Mouse (Mus musculus): ENCODE data around the gene Tarbp2.

The Tarbp2 gene

DNA sequence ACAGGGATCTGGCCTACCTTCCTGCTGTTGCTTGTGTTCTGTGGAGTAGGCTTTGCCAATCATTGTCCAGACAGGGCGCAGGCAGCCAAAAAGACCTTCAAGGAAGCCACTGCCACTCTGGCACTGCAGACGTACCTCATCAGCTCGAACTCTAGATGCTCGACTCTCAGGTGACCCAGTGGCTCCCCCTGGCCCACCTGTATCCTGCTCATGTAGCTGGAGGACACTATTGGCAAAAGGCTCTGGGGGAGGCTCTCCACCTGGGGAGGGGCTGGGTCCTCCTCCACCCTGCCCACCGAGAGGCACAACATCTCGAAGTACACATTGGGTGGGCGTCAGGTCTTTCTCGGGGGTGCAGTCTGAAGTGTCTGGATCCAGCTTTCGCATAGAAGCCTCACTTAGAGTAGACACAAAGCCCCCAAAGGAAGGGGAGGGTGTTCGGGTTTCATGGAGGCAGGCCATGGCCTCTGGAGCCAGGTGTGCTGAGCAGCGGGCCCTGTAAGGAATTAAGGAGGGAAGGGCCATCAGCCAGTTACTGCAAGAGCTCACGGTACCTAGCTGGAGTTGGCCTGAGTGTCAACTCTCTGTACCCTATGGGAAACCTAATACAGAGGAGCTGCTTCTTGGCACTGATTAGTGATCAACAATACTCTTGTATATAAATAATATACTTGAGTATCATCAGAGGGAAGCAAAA lies 12.8 kb upstream of the Tarbp2 start:
- in situ Hi-C loops (cut with MboI; ENCODE audit: unreplicated experiment in 2 of 2), result no loop called here

DNA sequence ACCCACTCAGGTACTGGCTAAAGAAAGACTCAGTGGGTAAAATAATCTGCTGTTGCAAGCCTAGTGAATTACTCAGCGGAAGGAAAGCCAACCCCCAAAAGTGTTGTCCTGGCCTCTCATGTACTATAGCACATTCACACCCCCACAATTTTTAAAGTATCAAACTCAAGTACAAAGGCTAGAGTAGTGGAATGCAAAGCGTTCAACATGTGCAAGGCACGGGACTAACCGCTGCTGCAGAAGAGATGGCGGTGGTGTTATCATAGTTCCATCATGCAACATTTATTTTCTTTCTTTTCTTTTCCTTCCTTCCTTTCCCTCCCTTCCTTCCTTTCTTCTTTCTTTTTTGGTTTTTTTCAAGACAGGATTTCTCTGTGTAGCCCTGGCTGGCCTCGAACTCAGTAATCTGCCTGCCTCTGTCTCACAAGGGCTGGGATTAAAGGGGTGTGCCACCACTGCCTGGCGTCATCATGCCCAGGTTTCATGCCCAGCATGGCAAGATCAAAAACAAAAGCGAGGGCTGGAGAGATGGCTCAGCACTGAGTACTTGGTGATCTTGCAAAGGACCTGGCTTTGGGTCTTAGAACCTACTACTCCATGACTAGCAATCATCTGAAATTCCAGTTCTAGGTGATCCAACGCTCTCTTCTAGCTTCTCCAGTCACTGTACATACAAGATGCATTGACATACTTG lies 12.1 kb upstream of the Tarbp2 start:
- in situ Hi-C loops (cut with MboI; ENCODE audit: unreplicated experiment in 2 of 2), result no loop called here

DNA sequence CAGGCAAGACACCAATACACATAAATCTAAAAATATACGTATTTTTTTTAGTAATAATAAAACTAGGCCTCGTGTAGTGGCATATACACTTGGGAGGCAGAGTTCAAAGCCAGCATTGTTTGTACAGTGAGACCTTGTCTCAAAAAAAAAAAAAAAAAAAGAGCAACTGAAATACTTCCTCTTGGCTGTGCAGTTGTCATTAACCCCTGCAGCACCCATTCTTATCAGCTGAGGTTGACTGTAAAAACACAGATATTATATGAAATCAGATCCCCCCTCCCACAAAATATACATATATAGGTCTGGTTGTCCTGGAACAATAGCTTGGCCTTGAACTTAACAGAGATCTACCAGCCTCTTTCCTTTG lies 11.5 kb upstream of the Tarbp2 start:
- in situ Hi-C loops (cut with MboI; ENCODE audit: unreplicated experiment in 2 of 2), result no loop called here

DNA sequence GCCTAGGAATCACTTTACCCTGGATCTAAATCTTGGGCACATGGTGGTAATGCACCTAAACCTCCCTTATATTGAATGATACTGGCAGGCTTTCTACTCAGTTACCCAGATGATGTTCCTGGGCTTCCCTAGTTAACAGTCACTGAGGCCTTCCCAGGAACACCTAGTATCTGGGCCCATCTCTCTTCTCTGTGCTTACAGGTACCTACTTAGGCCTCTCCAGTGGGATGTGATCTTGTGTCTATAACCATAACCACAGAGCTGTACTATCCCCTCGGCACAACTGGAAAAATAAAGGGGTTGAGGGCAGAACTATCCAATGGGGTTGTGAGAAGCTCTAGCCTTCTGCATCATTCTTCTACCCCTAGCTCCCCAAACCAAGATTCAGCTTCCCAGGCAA lies 11.1 kb upstream of the Tarbp2 start:
- in situ Hi-C loops (cut with MboI; ENCODE audit: unreplicated experiment in 2 of 2), result no loop called here

DNA sequence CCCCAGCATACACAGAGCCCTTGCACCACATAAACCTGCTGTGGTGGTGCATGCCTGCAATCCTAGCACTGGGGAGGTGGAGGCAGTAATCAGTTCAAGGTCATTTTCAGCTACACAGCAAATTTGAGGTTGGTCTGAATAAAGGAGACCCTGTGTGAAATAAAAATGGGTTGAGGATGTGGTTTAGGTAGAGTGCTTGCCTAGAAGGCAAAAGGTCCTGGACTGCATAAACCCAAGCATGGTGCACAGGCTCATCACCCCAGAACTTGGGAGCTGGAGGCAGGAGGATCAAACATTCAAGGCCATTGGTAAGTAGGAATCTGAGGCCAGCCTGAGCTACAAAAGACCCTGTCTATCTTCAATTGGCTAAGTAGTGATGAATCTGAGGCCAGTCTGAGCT lies 10.4 kb upstream of the Tarbp2 start:
- in situ Hi-C loops (cut with MboI; ENCODE audit: unreplicated experiment in 2 of 2), result no loop called here

DNA sequence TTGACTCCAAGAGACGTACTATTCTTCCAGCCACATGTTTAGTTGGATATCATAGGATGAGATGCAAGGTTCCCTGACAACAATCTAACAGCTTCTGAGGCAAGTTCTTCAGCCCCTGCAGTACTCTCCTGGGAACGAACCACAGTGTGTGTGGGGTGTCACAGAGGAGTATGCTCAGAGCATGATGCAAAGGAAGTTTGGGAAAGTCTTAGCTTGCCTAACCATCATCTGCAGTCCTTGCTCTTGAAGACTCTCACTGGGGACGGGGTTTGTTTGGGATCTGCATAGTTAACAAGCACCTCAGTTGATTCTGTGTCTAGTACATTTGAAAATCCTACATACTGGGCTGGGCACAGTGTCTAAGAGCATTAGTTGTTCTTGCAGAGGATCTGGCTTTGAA lies 9.7 kb upstream of the Tarbp2 start:
- in situ Hi-C loops (cut with MboI; ENCODE audit: unreplicated experiment in 2 of 2), result no loop called here

DNA sequence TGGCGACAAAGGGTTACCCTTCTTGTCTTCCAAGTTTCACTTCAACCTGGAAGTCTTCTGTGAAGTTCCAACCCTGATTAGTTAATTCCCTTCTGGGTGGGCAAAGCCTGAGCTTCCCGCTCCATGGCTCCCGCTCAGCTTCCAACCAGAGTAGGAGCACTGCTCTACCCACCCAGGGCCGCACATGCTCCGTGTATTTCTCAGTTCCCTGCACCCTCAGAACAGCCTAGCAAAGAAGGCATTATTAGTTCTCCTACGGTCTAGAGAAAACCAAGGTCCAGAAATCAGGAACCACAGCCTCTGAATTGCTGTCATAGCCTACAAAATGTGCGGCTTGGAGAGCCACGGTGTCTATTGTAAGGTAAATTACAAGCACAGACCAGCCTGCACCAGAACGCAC lies 7.9 kb upstream of the Tarbp2 start:
- in situ Hi-C loops (cut with MboI; ENCODE audit: unreplicated experiment in 2 of 2), result loop anchor here in 1 of 2 experiments (10.0 kb wide), 1 partner anchor 45 kb away; no protein-coding TSS in a partner anchor

DNA sequence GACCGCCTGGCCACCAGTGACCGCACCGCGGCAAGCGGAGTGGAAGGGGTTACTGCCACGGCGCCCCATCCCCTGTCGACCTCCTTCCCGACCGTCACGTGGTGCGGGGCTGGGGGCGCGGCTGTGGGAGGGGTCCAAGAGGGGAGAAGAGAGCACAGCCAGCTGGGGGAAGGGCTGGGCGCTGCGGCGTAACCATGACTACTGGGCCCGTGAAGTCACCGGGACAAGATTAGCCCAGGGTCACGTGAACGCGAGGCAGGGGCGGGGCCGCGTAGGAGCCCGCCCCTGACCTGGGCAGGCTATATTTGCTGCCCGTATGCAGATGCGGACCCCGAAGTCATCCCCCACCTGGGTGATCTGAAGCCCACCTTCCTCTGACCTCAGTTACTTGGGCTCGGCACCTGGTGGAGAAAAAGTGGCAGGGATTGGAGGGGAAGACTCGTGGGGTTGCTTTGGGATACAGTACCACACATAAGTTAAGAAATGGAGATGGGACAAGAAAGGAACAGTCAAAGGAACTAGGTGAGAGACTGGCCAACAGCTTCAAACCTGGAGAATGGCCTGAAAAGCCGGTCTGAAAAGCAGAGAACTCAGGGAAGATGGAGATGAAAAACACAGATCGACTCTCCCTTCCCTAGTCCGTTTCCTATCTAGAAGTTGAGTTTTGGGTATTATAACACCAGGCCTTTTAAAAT lies 7.3 kb upstream of the Tarbp2 start:
- in situ Hi-C loops (cut with MboI; ENCODE audit: unreplicated experiment in 2 of 2), result loop anchor here in 1 of 2 experiments (10.0 kb wide), 1 partner anchor 46 kb away; no protein-coding TSS in a partner anchor

DNA sequence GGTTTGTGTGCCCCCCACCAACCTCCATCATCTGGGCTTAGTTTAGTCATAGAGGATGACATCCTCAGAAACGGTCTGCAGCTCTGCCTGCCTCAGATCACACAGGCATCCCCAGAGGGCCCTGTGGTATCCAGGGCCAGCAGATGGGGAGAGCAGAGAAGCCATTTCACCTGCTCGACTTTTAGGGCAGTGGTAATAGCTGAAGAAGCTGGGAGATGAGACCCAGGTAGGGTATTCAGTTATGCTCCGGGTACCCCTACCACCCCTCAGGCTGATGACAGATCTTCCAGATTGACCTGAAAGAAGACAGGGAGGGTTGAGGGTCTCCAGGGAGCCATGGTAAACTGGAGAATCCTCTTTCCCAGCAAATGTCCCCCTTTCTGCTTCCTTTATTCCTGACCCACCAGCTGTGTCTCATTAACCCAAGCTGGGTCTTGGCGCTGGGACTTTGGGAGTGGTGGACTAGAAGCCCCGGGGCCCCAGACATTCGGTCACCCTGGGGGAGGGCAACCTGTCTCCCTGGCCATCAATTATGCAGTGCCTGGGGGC lies 6.6 kb upstream of the Tarbp2 start:
- in situ Hi-C loops (cut with MboI; ENCODE audit: unreplicated experiment in 2 of 2), result loop anchor here in 1 of 2 experiments (10.0 kb wide), 1 partner anchor 47 kb away; no protein-coding TSS in a partner anchor

DNA sequence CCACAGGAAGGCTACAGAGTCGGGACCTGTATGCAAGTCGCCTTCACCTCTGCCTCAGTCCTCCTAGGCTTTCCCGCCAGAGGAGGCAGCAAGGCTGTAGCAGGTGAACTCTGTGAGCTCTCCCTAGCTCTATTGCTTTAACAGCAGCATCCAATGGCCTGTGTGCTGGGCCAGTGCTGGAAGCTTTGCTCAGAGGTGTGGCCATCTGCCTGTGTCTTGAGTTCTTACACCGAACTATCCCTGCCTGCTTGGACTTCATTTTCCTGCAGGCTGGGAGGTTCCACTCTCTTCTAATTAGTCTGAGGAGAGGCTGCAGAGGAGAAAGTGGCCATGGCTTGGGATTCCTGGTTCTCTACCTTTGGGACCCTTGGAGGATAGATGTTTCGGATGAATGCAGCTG lies 6.0 kb upstream of the Tarbp2 start:
- in situ Hi-C loops (cut with MboI; ENCODE audit: unreplicated experiment in 2 of 2), result loop anchor here in 1 of 2 experiments (10.0 kb wide), 1 partner anchor 47 kb away; no protein-coding TSS in a partner anchor

DNA sequence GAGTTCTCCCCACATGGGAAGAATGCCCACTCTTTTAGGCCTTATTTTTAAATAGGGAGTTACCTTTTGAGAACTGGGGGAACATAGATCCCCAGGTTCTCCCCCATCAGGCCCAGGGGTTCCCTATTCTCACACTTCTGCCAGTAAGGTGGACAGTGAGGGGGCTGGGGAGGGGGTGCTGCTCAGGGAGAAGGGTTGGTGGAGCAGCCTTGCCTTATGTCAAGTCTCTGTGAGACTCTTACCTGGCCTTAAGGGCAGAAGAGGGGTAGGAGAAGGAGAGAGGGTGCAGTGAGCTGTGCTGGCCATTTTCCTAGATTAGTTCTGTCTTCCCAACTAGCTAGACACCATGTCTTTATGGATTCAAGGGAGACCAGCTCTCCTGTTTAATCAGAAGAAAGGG lies 5.5 kb upstream of the Tarbp2 start:
- in situ Hi-C loops (cut with MboI; ENCODE audit: unreplicated experiment in 2 of 2), result loop anchor here in 1 of 2 experiments (10.0 kb wide), 1 partner anchor 48 kb away; no protein-coding TSS in a partner anchor

DNA sequence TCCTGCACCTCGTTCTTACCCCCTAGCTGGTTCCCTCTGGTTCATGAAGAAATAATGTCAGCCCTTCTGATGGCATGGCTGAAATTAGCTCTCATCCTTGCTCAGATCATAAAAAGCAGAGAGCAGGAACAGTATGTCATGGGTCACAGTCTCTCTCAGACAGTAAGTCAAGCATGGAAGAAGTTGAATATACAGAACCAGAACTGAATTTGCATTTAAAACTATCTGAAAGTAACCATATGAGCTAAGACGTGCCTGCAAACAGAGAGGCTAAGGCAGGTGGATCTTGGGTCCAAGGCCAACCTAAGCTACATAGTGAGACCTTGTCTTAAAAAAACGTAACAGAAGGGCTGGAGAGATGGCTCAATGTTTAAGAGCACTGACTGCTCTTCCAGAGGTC lies 5.0 kb upstream of the Tarbp2 start:
- in situ Hi-C loops (cut with MboI; ENCODE audit: unreplicated experiment in 2 of 2), result loop anchor here in 1 of 2 experiments (10.0 kb wide), 1 partner anchor 48 kb away; no protein-coding TSS in a partner anchor

DNA sequence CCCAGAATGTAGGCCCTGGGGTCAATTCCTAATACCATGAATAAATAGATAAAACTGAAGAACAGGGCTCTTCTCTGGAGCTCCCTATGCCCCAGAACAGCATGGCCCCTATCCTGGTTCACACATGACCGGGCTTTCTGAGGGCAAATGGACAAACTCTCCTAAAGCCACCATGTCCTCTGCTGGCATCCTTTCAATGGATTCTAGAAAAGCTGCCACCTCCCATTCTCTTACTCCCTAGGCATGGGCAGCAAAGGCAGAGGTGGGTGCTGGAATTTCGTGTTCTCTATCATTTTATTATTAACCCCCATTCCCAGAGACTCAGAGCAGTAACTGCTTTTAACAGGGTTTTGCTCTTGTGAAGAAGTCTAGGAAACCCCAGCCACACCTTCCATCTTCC lies 2.7 kb upstream of the Tarbp2 start:
- in situ Hi-C loops (cut with MboI; ENCODE audit: unreplicated experiment in 2 of 2), result loop anchor here in 1 of 2 experiments (10.0 kb wide), 1 partner anchor 50 kb away; no protein-coding TSS in a partner anchor

DNA sequence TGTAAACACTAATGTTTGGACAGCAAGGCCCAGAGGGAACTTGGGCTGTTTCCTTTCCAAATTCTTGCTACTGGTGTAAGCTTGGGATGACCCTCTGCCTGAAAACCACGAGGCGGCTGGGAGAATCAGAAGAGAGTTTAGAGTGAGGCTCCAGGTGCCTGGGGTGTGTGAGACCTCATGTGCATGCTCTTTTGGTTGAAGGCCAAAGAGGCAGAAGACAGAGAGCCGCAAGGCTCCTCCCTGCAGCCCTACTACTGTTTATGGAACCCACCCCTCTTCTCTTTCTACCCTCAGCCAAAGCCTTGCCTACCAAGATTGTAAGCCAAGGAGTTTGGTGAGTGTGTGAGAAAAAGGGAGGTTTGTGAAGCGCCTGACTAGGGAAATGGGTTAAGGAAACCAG lies 2.2 kb upstream of the Tarbp2 start:
- in situ Hi-C loops (cut with MboI; ENCODE audit: unreplicated experiment in 2 of 2), result loop anchor here in 1 of 2 experiments (10.0 kb wide), 1 partner anchor 51 kb away; no protein-coding TSS in a partner anchor

DNA sequence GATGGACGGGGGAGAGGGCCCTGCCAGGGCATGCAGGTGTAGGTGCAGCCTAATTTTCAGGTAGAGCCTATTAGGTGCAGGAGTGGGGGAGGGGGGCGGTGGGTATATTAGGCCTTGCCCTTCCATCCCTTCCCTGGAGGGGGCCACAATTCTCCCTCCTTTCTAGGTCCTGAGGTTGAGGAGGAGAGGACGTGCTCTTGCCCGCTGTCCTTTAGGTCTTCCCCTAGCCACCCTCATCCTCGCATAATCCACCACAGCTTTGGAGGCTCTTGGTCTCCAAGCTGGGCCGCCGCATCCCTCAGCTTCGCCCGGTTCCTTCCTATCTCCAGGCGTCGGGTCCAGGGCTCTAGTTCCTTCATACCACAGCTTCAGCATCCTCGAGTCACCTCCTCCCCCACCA lies 1.7 kb upstream of the Tarbp2 start:
- in situ Hi-C loops (cut with MboI; ENCODE audit: unreplicated experiment in 2 of 2), result loop anchor here in 1 of 2 experiments (10.0 kb wide), 1 partner anchor 51 kb away; no protein-coding TSS in a partner anchor

DNA sequence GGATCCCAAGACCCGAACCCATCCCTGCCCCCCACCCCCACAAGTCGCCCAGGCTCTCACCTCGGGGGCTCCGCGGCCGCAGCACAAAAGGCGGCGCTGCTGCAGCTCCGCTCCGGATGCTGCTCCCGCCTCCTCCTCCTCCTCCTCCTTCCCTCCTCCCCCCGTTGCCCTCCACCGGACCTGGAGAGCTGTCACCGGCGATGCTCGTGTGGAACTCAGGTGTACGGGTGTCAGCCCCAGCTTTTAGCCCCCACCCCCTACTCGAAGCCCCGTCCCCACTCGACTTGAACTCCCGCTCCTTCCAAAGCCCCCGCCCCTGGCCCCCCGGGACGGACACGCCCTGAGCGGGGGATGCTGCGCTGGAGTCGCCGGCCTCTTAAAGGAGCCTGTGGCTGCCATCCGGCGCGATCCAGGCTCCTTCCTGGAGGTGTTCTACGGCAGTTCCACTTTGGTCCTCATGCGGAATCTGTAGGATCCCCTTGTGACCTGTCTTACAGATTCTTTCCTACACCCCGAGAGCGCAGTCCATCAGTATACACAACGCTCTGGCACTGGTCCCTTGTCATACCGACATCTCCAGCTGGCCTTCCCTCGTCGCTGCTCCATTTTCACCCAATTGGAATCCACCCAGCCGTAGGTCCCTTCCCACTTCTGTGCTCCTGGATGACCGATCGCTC lies 1.1 kb upstream of the Tarbp2 start, which contains the start of gene Map3k12:
Map3k12 (minus strand) TSS at position 337 of the 677 bp plus-strand sequence.
- in situ Hi-C loops (cut with MboI; ENCODE audit: unreplicated experiment in 2 of 2), result loop anchor here in 1 of 2 experiments (10.0 kb wide), 1 partner anchor 52 kb away; no protein-coding TSS in a partner anchor

DNA sequence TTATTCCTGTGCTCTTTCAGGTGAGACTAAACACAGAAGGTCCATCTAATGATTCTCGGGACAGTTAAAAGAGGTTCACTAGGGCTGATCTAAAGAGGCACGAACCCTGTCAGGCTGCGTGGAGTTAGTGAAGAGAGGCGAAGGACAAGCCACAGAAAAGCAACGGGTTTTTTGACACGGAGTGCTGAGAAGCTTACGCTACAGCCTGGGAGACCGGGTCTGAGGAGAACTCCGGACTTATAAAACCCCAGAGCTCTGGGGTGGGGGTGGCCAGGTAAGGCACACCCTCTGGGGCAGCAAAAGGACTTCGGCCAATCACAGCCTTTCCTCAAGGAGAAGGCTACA lies 389 bp upstream of the Tarbp2 start:
- in situ Hi-C loops (cut with MboI; ENCODE audit: unreplicated experiment in 2 of 2), result loop anchor here in 1 of 2 experiments (10.0 kb wide), 1 partner anchor 53 kb away; no protein-coding TSS in a partner anchor

DNA sequence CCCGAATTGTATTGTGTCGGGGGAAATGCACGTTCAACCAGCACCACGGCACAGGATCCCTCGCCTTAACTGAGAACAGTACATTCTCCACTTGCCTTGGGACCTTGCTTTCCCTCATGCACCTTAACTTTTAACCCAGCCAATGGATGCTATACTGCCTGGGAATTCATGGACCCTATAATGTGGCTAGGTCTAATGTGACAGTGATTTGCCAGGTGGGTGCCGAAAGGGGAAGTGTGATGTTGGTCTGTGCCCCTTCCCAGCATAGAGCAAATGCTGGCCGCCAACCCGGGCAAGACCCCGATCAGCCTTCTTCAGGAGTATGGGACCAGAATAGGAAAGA lies 838 bp downstream of the Tarbp2 start:
- in situ Hi-C loops (cut with MboI; ENCODE audit: unreplicated experiment in 2 of 2), result loop anchor here in 1 of 2 experiments (10.0 kb wide), 1 partner anchor 54 kb away; no protein-coding TSS in a partner anchor

DNA sequence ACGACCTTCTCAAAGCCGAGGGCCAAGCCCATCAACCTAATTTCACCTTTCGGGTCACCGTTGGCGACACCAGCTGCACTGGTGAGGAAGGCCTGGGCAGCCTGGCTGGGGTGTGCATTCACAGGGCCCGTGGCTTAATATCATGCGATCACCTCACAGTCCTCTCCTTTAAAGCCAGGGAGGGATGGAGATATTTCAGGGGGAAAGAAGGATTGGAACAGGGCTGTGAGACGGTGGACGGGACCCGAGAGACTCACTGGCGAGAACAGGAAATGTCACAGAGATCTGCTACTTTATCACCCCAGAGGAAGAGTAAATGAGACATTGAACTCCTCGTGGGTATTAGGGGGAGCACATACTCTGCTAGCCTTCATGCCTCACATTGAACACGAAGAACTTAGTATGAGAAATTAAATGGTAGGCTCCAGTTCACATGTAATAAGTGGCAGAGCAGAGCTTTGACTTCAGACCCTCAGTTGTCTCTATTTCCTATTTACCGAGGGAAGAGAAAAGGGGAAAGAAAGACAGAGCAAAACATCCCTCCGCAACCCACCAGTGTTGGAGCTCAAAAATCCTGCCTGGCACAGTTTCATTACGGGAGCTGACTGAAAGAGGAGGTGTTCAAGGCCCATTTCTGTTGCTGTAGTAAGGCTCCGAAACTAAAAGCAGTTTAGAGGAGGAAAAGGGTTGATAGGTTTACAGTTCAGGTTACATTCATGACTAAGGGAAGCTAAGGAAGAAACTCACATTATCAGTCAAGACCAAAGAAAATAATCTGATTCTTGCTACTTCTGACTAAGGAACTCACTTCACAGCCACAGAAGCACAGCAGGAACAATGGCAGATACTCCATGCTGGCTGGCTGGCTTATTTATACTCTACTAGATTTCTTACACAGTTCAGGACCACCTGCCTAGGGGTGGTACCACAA lies 1.5 kb downstream of the Tarbp2 start:
- in situ Hi-C loops (cut with MboI; ENCODE audit: unreplicated experiment in 2 of 2), result loop anchor here (5.0 to 10.0 kb wide), 4 partner anchors 55 to 155 kb away; partner anchors contain the start of gene Atp5g2 (in 1 of the 2)

Data from v-Abl transformed pro-B cells (cell line).